Mouse (Mus musculus): ENCODE measurements around the gene Ccndbp1.
"Not testable (repeated sequence)": the region's sequence is repeated elsewhere in the genome, so short reads cannot be mapped to it uniquely, and the experiment has no call there.

Ccndbp1 gene

DNA sequence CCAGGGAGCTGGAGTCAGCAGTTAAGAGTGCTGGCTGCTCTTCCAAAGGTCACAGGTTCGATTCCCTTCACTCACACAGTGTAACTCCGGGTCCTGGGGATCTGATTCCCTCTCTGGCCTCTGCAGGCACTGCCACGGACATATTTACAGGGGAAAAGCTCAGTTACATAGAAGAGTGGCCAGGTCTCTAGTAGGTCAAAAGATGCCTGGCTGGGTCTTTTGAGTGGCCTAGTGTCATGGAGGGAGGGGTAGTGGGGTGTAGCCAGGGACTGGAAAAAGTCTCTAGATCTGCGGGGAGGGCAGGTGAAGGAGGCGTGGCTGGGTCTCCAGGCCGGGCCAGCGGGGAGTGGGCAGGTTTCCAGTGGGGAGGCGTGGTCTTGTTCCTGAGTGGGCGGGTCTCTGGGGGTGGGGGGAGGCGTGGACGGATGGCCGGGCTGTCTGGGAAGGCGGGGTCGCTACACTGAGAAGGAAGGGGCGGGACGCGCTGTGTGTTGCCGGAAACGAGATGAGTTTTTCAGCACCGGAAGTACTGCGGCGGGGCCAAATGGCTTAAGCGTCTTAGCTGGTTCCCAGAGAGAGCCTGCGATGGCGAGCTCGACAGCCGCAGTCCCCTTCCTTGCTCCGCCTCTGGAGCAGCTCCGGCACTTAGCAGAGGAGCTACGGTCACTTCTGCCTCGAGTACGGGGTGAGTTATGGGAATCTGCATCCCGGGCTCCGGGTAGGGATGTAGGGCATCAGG is at the start of gene Ccndbp1:
Ccndbp1 (plus strand) TSS at position 479 of the 739 bp plus-strand sequence.
- DNase-seq (ENCODE audit: low read depth, low spot score) = peak; percentile 95

DNA sequence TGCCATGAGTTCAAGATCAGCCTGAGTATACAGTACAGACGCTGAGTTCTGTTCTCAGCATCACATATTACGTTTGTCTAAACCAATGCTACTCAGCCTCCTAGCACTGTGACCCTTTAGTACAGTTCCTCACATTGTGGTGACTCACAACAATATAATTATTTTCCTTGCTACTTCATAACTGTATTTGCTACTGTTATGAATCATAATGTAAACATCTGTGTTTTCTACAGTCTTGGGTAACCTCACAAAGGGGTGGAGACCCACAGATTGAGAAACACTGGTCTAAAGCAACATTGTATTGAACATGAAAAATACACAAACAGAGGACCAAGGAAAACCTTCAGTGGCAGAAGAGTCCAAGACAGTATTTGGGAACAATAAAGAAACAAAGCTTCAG is 48.8 kb upstream of the Ccndbp1 start:
- no peak for DNase-seq (ENCODE audit: low read depth, low spot score)

DNA sequence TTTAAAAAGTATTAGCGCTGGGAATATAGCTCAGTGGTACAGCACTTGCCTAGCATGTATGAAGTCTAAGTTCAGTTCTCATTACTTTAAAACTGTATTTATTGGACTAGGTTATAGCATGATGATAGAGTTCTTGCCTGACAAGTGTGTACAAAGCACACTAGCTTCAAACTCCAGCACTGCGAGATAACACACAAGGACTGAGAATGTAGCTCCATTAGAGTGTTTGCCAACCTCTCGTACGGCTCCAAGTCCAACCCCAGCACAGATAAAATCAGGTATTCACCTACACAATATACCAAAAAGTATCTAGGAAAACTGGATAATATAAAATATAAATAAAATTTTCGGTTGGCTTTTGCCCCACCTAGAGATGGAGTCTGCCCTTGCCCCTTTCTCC is 48.4 kb upstream of the Ccndbp1 start:
- DNase-seq (ENCODE audit: low read depth, low spot score) = no peak

DNA sequence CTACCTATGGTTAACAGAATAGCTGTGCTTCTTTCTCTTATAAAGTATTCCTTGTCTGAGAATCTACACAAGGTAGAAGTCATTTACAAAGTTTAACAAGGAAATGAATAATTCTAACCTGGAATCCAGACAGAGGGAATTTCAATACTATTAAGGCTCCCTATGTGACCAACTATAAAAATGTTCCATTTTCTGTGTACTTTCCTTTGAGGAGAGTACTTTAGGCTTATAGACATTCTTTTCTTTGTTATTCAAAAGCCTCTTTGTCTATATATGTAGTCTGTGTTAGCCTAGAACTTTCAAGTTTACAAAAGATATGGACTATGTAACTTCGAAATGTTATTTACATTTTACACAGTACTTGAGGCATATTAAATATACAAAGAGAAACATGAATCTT is 47.9 kb upstream of the Ccndbp1 start:
- no peak for DNase-seq (ENCODE audit: low read depth, low spot score)

DNA sequence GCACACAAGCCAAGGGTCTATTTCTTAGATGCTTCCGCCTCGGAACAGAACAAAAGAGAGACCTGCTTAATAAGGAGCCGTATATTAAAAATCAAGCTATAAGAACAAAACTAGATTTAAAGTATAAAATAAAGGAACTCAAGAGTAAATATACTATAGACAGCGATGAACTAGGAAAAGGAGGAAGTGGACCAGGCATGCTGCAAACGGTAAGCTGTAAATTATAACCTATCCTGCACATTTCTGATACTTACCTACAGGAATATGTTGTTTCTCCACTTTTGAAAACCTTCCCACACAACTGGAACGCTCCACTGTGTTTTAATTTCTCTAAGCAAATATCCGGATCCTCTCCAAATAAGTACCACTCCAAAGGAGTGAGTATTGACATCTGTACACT is 45.1 kb upstream of the Ccndbp1 start:
- DNase-seq (ENCODE audit: low read depth, low spot score) = no peak

DNA sequence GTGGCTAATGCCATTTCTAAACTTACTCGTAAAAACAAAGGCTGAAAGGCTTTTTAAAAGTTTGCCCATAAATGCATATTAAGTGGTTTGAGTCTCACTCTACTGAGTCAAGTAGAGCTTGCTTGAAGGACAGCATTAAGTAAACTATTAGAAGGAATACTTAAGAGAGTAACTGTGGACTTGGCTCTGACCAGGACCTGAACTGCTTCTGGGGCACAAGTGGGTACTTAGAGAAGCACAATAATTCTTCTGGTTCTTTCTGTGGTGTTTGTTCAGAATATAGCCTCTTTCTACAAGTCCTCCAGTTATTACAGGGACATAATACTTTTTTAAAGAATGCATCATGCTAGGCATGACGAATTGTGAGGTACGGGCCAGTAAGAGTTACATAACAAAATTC is 42.7 kb upstream of the Ccndbp1 start:
- no peak for DNase-seq (ENCODE audit: low read depth, low spot score)

DNA sequence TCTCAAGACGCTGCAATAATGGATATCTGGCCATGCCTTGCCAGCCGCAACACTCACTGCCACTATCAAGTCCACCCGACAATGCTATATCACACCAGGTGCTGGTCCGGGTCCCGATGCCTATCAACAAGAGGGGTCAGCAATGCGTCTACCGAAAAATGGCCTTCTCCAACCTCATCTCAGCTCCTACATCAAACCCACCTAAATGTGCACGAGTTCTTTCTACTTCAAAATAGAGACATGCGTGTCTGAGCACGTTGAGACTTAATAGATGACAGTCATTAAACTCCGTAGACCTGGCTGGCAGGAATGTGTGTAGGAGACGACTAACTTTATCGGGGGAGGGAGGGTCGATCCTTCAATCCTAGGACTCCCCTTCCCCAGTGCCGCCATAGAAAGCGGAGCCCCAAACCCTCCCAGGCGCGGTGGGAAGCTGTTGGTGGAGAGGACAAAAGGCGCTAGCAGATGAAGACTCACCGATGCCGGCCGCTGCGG is 38.1 kb upstream of the Ccndbp1 start:
- no peak for DNase-seq (ENCODE audit: low read depth, low spot score)

DNA sequence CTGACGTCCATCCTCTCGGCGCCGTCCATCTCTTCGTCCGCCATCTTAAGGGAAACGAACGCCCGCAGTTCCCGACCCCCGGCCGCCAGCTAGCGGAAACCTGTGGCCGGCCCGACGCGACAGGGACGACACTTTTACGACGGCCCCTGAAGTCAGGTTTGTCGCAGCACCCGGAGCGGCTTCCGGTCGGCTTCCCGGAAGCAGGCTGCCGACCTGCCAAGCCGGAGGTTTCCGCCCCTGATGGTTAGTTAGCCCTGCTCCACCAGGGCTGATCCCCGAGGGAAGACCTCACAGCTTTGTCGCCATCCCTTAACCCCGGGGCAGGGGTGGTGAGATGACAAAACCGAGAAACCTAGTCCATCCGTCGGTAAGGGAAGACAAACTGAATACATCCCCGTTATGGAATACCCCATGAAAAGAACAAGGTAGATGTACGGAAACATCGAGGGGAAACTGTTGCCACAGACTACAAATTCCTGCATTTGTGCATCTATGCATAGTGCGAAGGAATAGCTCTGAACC is 37.6 kb upstream of the Ccndbp1 start, which contains the start of gene Ubr1:
Ubr1 (minus strand) TSS at position 157 of the 522 bp plus-strand sequence.
- DNase-seq (ENCODE audit: low read depth, low spot score) = peak; percentile 94

DNA sequence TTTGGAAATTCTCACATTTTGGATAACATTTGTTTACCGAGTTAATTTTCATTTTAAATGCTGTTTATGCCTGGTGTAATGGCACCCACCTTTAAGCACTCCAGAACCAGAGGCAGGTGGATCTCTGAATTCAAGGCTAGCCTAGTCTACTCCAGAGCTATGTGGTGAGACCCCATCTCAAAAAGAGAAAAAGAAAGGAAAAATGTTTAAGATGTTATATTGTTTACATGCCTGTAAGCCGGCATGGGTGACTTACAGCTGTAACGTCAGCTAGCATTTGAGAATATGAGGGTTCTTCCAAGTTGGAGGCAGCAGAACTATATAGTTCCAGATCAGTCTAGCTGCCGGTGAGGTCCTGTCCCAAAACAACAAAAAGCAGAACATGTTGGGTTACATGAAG is 36.4 kb upstream of the Ccndbp1 start:
- no peak for DNase-seq (ENCODE audit: low read depth, low spot score)

DNA sequence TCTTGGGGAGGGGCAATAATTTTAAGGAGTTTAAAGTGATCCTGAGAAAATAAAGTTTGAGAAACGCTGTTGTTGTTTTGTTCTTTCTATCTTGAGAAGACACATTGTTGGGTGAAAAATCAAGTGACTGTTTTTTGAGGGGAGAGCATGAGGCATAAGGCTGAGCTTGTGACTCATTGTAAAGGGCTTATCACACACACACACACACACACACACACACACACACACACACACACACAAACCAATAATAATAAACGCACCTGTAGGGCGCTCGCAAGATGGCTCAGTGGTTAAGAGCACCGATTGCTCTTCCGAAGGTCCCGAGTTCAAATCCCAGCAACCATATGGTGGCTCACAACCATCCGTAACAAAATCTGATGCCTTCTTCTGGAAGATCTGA is 35.9 kb upstream of the Ccndbp1 start:
- DNase-seq (ENCODE audit: low read depth, low spot score) = not testable (repeated sequence)

DNA sequence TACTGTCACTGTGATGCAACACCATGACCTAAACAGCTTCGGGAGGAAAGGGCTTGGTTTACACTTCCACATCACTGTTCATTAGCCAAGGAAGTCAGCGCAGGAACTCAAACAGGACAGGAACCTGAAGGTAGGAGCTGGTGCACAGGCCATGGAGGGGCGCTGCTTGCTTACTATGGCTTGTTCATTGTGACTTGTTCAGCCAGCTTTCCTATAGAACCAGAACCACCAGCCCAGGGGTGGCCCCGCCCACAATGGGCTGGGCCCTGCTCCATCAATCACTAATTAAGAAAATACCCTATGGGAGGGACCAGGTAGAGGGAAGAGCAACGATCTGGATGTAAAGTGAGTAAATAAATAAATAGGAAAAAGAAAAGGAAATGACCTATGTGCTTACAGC is 35.2 kb upstream of the Ccndbp1 start:
- DNase-seq (ENCODE audit: low read depth, low spot score) = no peak

DNA sequence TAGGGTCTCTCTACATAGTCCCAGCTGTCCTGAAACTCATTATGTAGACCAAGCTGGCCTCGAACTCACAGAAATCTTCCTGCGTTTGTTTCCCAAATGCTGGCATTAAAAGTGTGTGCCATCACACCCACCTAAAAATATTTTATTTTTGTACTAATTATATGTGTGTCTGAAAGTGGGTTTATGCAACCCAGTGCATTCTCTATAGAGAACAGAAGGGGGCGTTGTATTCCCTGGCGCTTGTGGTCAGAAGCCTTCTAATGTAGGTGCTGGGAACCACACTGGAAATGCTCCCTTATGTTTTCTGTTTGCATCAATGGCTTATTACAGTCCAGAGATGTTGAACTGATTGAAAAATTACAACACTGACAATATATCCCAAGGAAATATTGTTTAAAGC is 31.9 kb upstream of the Ccndbp1 start:
- DNase-seq (ENCODE audit: low read depth, low spot score) = peak; percentile 82

DNA sequence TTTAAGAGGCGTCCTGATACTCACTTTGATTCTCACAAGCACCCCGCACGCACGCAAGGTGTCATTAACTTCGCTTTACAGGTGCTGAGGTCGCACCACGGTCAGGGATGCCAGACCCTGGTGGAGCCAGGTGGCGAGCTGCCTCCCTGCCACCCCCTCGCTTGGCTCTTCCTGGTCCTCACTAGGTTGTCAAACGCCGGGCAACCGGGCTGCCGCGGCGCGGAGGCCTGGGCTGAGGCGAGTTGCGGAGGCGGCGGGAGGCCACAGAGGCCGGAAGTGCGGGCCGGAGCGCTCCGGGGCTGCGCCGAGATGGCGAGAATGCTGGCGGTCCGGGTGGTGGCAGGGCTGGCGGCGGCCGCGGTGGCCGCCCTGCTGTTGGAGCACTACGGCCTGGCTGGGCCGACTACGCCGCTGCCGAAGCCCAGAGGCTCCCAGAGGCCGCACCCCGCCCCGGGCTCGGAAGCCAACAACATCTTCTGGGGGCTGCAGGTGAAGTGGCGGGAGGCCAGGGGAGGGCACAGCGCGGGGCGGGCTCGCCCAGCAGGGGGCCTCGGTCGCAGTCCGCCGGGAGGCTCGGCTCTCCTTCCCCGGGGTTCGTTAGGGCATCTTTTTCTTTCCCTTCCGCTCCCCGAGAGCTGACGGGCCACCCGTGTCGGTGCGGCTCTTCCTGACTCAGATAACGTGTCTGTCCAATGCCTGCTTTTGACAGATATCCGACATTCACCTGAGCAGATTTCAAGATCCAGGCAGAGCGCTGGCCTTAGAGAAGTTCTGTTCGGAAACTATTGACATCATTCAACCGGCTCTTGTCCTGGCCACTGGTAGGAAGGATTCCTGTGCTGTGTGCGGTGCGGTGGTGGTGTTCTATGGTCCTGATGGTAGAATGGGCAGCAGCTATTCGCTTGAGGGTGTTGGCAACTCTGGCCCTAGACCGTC is 30.9 kb upstream of the Ccndbp1 start, which contains the start of gene Tmem62:
Tmem62 (plus strand) TSS at position 28 of the 936 bp plus-strand sequence.
- DNase-seq (ENCODE audit: low read depth, low spot score) = peak; percentile 89

DNA sequence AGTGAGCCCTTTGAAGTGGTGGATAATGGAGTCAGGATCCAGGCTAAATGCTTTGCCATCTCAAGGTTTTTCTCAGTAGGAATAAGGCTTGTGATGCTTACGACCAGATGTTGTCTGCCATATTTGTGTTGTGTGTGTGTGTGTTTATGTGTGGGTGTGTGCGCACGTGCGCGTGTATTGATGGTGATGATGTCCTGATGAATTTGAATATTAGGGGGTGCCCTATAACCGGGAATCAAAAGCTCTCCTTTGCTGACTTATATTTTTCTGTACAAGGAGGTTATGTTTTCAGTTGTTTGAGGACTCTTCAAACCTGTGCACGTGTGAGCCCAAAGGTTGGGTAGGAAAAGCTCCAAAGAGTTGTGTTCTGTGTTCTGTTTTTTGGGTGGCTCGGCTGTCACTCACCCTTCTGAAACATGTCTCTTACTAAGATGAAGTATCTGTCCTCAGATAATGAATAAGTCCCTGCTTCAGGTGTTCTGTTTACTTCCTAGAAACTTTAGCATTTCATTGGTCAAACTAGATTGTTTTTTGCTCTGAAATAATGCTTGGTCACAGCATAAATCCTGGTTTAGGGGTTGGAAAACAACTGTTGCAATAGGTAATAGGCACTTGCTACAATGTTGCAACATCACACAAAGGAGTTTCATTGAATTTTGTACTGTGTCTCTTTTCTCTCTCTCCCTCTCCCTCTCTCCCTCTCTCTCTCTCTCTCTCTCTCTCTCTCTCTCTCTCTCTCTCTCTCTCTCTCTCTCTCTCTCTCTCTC is 30.1 kb upstream of the Ccndbp1 start:
- peak; percentile 69 for DNase-seq (ENCODE audit: low read depth, low spot score)

DNA sequence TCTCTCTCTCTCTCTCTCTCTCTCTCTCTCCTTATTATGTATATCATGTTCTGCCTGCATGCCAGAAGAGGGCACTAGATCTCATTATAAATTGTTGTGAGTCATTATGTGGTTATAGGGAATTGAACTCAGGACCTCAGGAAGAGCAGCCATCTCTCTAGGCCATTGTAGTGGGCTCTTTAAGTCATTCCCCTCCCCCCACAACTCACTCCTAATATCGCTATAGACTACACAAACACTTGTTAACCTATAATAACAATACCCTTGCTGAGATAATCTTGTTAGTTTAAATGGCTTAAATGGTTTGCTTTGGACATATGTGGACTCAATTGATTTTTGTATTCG is 29.5 kb upstream of the Ccndbp1 start:
- peak; percentile 63 for DNase-seq (ENCODE audit: low read depth, low spot score)

DNA sequence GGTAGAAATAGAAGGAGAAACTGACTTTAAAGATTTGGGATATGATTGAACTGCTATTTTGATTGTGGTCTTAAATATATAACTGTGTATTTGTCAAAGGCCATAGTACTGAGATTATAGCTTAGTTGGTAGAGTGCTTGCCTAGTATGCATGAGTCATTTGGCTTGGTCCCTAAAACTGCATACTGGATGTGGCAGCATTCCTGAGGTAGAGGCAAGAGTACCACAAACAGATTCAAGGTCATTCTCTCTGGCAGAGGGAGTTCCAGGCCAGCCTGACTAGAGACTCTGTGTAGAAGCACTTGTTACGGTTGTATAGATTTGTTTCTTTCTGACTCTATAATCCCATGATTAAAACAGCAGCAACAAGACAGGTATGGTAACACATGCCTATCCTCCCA is 28.4 kb upstream of the Ccndbp1 start:
- DNase-seq (ENCODE audit: low read depth, low spot score) = no peak

DNA sequence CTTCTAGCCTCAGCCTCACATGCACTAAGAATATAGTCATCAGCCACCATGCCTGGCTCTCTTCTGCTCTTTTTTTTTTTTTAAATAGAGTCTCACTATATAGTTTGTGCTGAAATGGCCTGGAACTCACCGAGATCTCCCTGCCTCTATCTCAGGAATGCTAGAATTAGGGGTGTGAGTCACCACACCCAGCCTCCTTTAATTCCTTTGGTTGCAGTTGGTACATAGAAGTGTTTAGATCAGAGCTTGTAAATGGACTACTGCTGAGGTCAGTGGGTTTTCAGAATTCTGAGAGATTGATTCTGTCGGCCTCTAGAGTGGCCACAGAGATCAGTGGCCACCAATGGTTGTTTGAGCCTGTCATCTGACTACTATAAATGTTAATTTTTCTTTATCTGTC is 27.3 kb upstream of the Ccndbp1 start:
- DNase-seq (ENCODE audit: low read depth, low spot score) = no peak

DNA sequence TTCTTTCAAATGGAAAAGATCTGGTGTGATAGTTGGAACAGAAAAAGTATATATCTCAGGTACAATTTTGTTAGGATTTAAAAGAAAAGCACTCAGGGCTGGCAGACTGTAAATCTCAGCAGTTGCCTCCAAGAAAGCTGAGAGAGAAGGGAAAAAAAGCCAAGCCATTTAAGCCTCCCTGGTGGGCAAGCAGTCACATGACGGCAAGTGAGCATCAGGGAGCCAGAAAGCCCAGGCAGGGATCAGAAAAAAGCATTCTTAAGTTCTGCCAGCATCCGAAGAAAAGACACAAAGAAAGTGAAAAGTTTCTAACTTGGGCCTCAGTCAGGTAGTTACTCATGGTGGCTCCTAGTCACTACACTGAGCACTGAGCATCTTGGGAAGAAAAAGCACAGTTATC is 24.6 kb upstream of the Ccndbp1 start:
- no peak for DNase-seq (ENCODE audit: low read depth, low spot score)

DNA sequence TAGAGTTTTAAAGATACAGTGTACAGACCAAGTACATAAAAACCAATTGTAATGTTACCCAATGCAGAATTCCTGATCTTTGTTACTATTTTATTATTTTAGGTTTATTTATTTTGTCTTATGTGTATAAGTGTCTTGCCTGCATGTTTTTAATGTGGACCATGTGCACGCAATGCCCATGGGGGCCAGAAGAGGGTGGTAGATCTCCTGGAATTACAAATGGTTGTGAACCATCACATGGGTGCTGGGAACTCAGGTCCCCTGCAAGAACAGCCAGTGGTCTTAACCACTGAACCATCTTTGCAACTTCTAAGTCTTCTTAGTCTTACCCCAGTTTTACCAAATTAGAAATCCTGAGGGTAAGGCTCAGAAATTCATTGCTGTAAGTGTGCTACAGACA is 23.0 kb upstream of the Ccndbp1 start:
- peak; percentile 38 for DNase-seq (ENCODE audit: low read depth, low spot score)

DNA sequence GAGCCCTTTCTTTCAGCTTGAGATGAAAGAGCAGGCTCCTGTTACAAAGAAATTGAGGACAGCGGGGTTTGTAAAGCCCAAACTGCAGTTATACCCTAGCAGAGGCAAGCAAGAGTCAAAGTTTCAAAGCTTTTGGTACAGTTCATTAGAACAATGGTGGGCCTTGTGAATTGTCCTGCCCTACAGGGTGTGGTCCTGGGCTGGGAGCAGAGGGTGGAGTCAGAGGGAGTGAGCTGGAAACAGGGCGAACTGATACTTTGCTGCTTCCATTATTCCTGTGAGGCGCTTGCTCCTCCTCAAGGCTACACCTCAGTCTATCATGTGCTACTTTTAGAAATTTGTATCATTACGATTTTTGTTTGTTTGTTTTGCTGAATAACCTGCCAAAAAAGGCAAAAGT is 17.0 kb upstream of the Ccndbp1 start:
- DNase-seq (ENCODE audit: low read depth, low spot score) = no peak

DNA sequence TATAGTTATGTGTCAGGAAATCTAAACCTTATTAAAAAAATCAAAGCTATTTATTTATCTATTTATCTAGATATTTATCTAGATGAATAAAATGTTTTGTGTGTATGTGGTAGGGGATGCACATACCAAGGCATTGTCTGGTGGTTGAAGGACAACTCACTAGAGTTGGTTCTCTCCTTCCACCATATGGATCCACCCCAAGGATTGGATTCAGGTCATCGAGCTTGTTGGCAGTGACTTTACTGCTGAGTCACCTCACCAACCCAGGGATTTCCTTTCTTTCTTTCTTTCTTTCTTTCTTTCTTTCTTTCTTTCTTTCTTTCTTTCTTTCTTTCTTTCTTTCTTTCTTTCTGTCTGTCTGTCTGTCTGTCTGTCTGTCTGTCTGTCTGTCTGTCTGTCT is 11.6 kb upstream of the Ccndbp1 start:
- DNase-seq (ENCODE audit: low read depth, low spot score) = not testable (repeated sequence)

DNA sequence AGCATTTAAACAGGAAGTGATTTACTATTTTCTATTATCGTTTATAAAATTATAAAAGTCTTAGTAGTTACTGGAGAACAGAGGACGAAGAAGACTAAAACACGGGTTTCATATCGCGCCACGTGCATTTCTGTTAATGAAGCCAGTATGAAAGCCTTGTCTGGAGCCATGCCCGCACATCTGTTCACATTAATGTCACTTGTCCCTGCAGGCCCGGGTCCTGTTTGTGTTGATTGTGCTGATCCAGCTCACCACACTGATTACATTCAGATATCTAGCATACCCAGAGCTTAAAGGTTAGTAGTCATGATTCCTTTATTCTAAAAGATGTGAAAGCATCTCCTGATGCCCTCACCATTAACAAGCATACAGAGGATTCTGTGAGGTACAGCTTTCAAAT is 9.3 kb upstream of the Ccndbp1 start:
- no peak for DNase-seq (ENCODE audit: low read depth, low spot score)
